Mouse (Mus musculus) layer of hippocampus, adult 2 months (tissue): ENCODE results near the gene Npffr2. TPM values are rescaled to one million over a fixed set of nuclear protein-coding genes. Genes with fewer than 3 reads are reported as not detected.
"Not testable (repeated sequence)": the region's sequence is repeated elsewhere in the genome, so short reads cannot be mapped to it uniquely, and the experiment has no call there.

ENCODE experiments used
- DNase-seq, 2 experiments: peaks; one replicate each; pipeline ENCODE4 v3.0.0; 2022; ENCODE audit warnings: low spot score in 2 of 2
- H3K27ac ChIP-seq: fragments of 200-600 bp; 2 replicates; pipeline ENCODE4 v1.8.1; 2022
- H3K4me3 ChIP-seq: fragments of 200-600 bp; 2 replicates; pipeline ENCODE4 v1.8.1; 2022; ENCODE audit warnings: mild to moderate bottlenecking
- CTCF ChIP-seq: fragments of 200-600 bp; conservative IDR thresholded peaks from 2 replicates; pipeline ENCODE4 v1.8.1; 2022; ENCODE audit warnings: antibody characterized with exemption, mild to moderate bottlenecking, moderate library complexity
- long read RNA-seq, 2 experiments: library from polyadenylated mRNA; stranded (forward); transcript quantifications; one replicate each; pipeline ENCODE4 v2.0.0; 2021; ENCODE audit warnings: borderline mapping rate in 2 of 2
- total RNA-seq, 2 experiments: library from RNA; stranded (reverse); gene quantifications; 2 replicates each; pipeline ENCODE4 v1.2.3; 2021

Npffr2 gene
- total RNA-seq: not detected
- long read RNA-seq, experiment 1: 0 reads
- long read RNA-seq, experiment 2: 0 reads

- peak in 1 of 2 experiments; percentile 18 for DNase-seq
- Histone ChIP-seq H3K4me3 (peak within 1 kb of the TSS; percentile 43), H3K27ac (no peak within 1 kb of the TSS)
- no peak for TF ChIP-seq CTCF
Measured at GRCm38 (mm10) chr5:89526878-89527578, at the start of gene Npffr2. Gene Npffr2, plus strand, starts transcription at chr5:89527429.

DNA sequence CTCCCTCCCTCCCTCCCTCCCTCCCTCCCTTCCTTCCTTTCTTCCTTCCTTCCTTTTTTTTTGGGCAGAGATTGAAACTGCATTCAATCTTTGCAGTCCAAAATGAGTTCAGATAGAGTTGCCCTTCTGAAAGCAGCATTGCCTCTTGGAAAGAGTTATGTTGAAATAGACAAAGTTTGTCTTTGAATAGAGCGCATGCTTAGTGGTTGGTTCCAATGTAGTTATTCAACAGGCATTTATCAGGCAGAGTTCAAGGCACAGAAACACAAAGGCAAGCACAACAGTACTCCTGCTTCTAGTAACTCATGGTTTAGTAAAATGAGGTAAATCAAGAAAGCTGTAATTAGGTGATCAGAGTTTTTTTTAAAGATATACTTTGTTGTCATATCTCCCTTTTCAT, 34.7 kb upstream of the Npffr2 start:
- TF ChIP-seq CTCF: no peak
- Histone ChIP-seq H3K27ac (no peak overlapping the region), H3K4me3 (no peak overlapping the region)
- DNase-seq: no peak

GRCm38 (mm10) chr5:89500182-89500581, 27.0 kb upstream of the Npffr2 start:
- no peak overlapping the region for H3K4me3 ChIP-seq
- TF ChIP-seq CTCF: peak; percentile 59

GRCm38 (mm10) chr5:89518641-89519040, 8.6 kb upstream of the Npffr2 start:
- Histone ChIP-seq H3K27ac (no peak overlapping the region), H3K4me3 (no peak overlapping the region)
- TF ChIP-seq CTCF: no peak
- DNase-seq: peak in 1 of 2 experiments; percentile 23

More at GRCm38 (mm10) chr5:89500182-89500581, 27.0 kb upstream of the Npffr2 start:
- no peak overlapping the region for H3K27ac ChIP-seq
- no peak for DNase-seq

DNA sequence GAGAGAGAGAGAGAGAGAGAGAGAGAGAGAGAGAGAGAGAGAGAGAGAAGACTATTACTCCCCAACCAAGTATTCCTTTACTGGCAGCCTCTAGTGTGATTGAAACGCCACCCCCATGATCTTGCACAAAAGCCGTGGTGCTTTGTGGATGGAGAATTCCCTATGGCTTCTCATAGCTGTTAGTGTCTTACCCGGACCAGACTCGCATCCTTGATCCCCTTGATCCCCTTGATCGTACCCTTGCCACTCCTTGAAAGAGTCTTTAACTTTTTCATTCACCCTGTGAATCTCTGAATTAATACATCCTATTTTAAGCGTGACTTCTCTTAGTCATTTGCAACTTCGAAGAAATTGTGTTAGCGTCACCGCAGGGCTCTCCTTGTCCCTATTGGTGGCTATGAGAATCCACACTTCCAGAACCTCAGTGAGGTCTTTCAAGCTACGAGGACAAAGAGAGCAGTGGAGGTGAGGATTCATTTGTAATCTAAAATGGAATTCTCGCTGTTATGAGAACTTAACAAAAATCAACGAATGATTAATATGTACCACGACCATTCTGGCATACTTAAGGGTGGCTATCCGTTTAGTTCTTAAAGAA, 949 bp upstream of the Npffr2 start:
- Histone ChIP-seq H3K4me3 (peak overlapping the region; percentile 43), H3K27ac (no peak overlapping the region)
- 0 out of 2 replicates have a peak, but pooled peaks have one; percentile 6 for TF ChIP-seq CTCF
- no peak for DNase-seq

GRCm38 (mm10) chr5:89528951-89529350, 1.7 kb downstream of the Npffr2 start:
- no peak overlapping the region for H3K4me3 ChIP-seq
- no peak overlapping the region for H3K27ac ChIP-seq
- no peak for DNase-seq
- no peak for TF ChIP-seq CTCF

DNA sequence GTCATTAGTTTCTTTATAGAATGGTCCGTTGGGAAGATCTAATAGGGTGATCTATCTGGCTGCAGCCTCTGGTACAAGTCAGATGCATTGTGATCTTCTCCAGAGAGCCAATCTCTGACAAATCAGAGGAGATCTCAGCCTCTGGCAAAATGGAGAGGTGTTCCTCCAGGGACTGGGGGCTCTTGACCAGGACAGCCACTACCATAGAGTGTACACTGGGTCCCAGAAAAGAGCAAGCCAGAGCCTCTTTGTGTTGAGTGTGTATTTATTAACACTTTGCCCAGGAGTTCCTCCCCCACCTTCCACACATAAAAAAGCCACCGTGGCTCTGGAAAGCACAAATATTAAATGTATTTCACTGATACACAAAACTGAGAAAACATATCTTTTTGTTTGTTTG, 2.2 kb downstream of the Npffr2 start:
- TF ChIP-seq CTCF: no peak
- H3K4me3 ChIP-seq: no peak overlapping the region
- no peak for DNase-seq
- no peak overlapping the region for H3K27ac ChIP-seq

- TF ChIP-seq CTCF: no peak
- no peak for DNase-seq
- H3K4me3 ChIP-seq: no peak overlapping the region
- H3K27ac ChIP-seq: no peak overlapping the region
Measured at GRCm38 (mm10) chr5:89536018-89536417, 8.8 kb downstream of the Npffr2 start.

DNA sequence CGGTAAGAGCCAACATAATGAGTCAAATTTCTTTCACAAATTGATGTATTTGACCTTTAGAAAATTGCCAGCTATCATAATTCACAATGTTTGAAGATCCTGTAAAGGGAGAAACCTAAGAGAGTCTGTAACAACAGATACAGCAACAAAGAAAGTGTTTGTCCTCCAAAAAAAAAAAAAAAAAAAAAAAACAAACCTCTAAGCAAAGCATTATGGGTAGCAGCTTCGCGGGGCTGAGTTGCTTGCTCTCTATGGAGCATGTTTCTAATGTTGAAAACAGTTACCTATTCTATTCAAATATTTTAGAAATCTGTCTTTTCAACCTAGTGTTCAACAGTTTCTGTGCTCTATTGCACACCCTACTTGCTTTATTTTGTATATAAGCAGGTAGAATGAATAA, 15.2 kb downstream of the Npffr2 start:
- DNase-seq: no peak
- no peak overlapping the region for H3K4me3 ChIP-seq
- TF ChIP-seq CTCF: no peak
- H3K27ac ChIP-seq: no peak overlapping the region

GRCm38 (mm10) chr5:89543476-89543875, 16.2 kb downstream of the Npffr2 start:
- H3K27ac ChIP-seq: no peak overlapping the region
- TF ChIP-seq CTCF: peak; percentile 95
- DNase-seq: peak; percentile 70 to 84

DNA sequence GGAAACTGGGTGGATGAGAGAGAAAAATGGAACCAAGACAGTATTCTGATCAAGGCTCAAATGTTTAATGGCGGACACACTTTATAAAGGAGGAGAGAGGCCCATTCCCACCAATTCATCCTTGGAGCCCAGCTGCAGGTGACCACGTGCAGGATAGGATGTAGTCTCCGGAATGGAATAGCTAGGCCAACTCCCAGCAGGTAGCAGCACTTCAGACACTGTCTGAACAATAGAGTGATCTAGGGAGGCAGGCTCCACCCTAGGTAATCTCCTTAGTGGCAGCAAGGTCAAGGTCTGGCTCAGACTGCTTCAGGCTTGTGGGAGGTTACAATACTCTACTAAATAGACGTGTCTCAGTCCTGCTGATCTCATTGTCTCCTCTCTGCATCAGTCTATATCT, 31.9 kb downstream of the Npffr2 start:
- H3K27ac ChIP-seq, H3K4me3 ChIP-seq, DNase-seq: not testable (repeated sequence)

More at GRCm38 (mm10) chr5:89543476-89543875, 16.2 kb downstream of the Npffr2 start:
- H3K4me3 ChIP-seq: no peak overlapping the region

DNA sequence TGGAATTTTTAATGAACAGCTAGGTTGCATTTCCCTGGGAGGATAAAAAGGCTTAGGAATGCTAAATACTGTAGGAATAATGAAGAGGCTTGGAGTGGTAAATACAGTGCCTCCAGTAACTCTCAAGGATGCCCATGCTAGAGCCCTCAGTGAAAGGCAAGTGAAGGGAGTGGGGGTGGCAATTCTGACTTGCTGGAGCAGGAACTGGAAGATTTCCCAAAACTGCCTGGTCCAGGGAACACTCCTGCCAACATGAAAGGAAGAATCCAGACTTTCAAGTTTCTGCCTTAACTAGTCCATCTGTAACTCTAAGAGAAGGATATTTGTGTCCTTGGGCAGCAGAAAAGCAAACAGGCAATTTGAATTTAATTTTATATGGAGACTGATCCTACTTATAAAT, 34.2 kb downstream of the Npffr2 start:
- no peak overlapping the region for H3K4me3 ChIP-seq
- no peak for TF ChIP-seq CTCF
- peak; percentile 15 to 42 for DNase-seq

DNA sequence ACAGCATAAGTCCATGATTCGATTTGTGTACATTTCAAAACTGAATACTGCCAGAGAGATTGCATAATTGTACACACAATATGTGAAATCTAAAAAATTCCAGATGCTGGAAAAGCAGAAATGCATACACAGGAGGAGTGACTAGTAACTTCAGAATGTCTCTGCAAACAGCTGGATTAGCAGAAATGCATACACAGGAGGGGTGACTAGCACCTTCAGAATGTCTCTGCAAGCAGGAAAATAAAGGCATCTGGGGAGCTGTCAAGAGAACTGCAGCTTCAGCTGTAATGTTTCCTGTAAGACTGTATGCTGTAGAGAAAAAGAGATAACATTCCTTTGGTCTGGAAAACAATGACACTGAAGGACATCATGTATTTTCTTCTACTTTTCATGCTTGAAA, 51.4 kb downstream of the Npffr2 start:
- TF ChIP-seq CTCF: no peak

More for the DNA sequence above, 34.2 kb downstream of the Npffr2 start:
- no peak overlapping the region for H3K27ac ChIP-seq

GRCm38 (mm10) chr5:89579181-89579580, 52.0 kb downstream of the Npffr2 start:
- no peak overlapping the region for H3K4me3 ChIP-seq
- DNase-seq: no peak
- no peak for TF ChIP-seq CTCF
- H3K27ac ChIP-seq: no peak overlapping the region

More for the DNA sequence above, 51.4 kb downstream of the Npffr2 start:
- no peak for DNase-seq
- Histone ChIP-seq H3K27ac (no peak overlapping the region), H3K4me3 (no peak overlapping the region)
